Mouse (Mus musculus) spleen, adult 12 weeks (tissue): ENCODE results near the gene Tmcc3.
A peak's percentile ranks its signal among the peaks of the same experiment; 100 is the strongest.

ENCODE experiments used
- DNase-seq: peaks from one replicate; pipeline ENCODE4 v3.0.0; 2022; ENCODE audit warnings: low spot score

The Tmcc3 gene

DNA sequence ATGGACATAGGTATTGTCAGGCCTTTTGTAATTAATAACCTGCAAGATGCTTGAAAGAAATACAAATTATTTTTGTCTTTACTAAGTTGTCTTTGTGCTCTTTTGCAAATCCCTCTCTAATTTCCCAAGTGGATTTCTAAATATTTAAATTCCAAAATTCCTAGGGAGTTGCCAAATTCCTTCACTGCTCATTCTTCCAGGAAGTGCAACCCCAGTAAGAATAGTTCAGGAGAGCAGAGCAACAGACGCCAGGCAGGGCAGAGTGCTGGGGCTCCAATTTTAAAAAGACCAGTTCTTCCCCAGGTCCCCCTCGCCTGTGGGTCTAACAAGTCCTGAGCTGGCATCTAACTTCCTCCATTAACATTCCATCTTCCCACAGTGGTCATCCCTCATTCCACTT, 239.3 kb downstream of the Tmcc3 start:
- DNase-seq = no peak

GRCm38 (mm10) chr10:94551511-94551910, 239.8 kb downstream of the Tmcc3 start:
- DNase-seq = no peak

- peak; percentile 7 for DNase-seq
These were observed 240.3 kb downstream of the Tmcc3 start for GRCm38 (mm10) chr10:94551924-94552523.

GRCm38 (mm10) chr10:94555394-94555793, 243.6 kb downstream of the Tmcc3 start:
- no peak for DNase-seq

DNA sequence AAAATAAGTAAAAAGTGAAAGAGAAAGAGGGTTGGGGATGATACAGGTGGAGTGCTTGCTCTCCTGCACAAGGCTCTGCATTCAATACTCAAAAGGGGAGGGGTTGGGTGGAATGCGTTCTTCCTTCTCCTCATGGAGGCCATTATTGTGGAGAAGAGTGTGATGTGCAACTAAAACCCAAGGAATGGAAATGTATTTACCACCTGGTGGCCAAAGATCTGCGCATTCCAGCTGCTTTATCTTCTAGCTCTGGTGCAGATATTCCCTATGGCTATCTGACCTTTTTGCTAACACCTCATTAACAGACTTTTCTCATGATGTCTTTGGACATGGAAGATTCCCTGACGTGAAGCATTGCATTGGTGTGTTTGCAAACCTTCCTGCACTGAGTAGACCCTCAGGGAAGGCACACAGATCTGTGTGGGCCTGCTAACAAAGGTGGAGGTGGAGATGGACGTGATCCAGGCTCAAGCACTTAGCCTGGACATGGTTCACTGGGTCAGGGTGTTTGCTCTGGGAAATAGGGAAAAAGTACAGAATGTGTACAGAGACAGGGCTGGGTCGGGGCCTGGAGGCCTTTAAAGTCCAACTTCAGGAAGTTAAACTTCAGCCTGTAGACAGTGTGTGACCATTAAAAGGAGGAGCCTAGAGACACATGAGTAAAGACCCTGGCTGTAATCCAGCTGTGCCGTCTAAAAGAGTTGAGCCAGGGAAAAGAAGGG, 245.8 kb downstream of the Tmcc3 start:
- no peak for DNase-seq

- DNase-seq = no peak
These were observed 247.1 kb downstream of the Tmcc3 start for GRCm38 (mm10) chr10:94558826-94559225.

DNA sequence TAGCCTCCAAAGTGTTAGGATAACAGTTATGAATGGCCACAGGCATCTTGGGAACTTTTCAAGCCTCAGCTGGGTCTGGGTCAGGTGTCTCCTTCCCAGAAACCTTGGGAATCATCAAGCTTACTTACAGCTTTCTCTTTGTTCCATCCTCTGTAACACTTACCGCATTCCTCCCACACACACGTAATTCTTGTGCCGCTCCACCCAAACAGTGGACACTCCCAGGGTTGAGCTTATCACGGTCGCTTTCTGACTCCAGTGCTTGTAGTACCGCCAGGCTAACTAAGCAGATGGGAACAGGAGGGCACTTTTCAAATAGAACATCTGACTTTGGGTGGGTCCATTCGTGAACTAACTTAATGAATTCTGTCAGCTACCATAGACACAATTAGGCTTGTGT, 249.6 kb downstream of the Tmcc3 start:
- DNase-seq = no peak

DNA sequence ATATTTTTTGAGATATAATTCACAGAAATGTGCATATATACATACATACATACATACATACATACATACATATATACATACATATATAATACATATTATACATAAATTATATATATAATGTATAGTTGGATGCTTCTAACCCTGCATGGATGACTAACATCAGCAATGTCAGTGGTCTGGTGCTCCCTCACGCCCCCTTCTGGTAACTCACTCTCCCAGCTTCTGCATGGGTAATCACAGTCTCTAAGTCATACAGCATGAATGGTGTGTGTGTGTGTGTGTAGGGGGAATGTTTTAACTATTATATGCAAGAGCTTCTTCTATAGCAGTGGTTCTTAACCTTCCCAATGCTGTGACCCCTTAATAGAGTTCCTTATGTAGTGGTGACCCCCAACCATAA, 250.4 kb downstream of the Tmcc3 start:
- no peak for DNase-seq

- DNase-seq = no peak
These were observed 251.2 kb downstream of the Tmcc3 start for GRCm38 (mm10) chr10:94562991-94563390.

DNA sequence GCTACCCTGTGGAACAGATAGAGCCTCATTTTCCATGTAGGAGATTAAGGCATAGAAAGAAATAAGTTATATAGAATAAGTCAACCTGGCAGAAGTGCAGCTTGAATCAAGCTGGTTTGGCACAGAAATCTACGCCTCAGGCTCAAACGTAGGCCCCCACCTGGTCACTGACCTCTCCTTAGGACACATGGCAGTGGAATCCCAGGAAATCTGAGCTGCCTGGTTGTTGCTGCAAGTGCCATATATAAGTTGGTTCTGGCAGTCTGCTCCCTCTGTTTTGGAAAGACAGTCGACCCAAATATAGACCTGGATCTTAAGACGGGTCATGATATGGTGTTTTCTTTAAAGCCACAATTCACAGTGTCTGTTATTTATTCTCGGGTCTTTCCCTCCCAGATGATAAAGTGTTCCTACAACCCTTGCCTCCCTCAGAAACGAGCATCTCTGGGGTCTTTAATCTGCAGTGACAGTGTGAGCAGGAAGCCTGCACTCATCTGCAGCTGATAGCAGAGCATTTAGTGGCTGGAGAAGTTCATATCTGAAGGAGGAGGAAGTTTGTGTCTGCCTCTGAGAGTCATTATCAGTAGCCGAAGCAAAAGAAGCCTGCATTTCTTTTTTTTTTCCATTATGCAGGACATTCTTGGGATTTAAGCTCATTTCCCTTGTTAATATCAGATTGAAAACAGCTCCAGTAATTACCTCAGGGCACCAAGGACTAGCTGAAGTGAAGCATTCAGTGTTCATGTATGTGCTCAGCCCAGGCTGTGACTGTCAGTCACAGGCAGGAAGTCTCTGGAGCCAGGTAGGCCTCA, 253.9 kb downstream of the Tmcc3 start:
- DNase-seq = no peak

- no peak for DNase-seq
These were observed 254.6 kb downstream of the Tmcc3 start for GRCm38 (mm10) chr10:94566222-94566868.

GRCm38 (mm10) chr10:94567251-94567650, 255.5 kb downstream of the Tmcc3 start:
- DNase-seq = no peak

DNA sequence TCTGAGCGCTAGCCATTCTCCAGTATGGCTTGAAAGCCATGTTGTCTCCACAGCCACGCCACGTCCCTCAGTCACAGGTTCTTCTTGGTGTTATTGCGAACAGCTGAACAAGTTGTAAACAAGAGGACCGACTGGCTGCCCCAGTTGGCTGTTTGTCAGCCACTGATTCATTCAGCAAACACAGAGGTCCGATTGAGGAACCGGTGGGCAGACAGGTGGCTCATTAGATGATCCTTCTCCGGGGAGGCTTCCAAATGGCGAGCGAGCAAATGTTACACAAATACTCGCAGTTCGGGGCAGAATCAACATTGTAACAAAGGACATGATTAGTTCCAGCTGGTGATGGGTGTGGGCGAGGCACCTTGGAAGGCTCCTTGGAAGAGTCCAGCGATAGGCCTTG, 256.2 kb downstream of the Tmcc3 start:
- DNase-seq = no peak

DNA sequence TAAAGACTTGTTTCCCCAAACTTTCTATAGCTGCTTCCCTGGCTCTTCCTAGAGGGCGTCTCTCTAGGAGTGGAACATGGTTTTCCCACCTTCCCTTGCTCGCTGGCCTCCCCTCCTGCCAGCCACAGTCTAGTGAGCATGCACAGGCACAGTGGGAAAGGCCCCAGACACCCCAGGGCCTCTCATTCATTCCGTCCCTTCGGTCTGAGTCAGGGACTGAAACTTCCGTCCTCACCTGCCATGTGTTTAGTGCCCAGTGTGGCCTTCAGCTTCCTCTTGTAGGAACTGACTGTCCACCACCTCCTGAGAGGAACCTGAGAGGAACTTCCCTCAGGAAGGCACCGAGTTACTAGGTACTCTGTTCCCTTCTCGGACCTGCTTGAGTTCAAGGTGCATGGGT, 257.1 kb downstream of the Tmcc3 start:
- DNase-seq = no peak

DNA sequence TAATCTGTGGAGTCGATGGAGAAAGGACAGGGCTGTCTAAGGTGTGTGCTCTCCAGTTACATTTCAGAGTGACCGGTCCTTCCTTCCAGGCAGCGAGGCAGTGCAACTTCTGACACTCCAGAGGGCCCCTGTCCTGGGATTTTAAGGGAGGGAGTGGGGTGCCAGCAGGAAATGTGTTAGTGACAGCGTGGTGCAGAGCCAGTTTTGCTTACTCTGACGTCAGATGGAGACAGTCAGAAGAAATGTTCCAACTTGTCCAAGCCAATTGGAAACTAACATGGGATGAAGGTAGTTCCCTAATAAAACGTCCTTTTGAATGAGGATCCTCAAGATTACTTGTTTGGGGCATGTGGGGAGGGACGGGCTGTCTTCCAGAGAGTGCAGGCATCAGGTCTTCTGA, 258.0 kb downstream of the Tmcc3 start:
- DNase-seq = no peak

GRCm38 (mm10) chr10:94571927-94572620, 260.3 kb downstream of the Tmcc3 start:
- no peak for DNase-seq

- no peak for DNase-seq
These were observed 261.0 kb downstream of the Tmcc3 start for GRCm38 (mm10) chr10:94572772-94573171.

GRCm38 (mm10) chr10:94574451-94575333, 262.9 kb downstream of the Tmcc3 start:
- no peak for DNase-seq

GRCm38 (mm10) chr10:94575958-94576357, 264.2 kb downstream of the Tmcc3 start:
- no peak for DNase-seq

- no peak for DNase-seq
These were observed 267.1 kb downstream of the Tmcc3 start for GRCm38 (mm10) chr10:94578870-94579269.

DNA sequence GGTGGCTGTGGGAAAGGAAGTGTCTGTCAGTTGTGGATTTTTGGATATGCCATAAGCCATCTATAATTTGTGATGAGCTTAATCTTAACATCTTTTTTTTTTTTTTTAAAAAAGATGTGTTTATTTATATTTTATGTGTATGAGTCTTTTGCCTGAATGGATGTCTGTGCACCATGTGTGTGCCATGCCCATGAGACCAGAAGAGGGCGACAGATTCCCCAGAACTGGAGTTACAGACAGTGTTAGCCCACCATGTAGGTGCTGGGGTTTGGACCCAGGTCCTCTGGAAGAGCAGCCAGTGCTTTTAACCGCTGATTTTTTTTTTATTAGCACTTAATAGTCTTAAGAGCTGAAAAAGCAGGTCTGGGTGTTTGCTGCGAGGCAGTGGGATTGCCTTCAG, 269.6 kb downstream of the Tmcc3 start:
- DNase-seq = no peak
